Mouse (Mus musculus) megakaryocyte-erythroid progenitor cell, adult 5 weeks (primary cell): ENCODE measurements around the gene Gm5934. TPM values are rescaled to one million over a fixed set of nuclear protein-coding genes. Genes with fewer than 3 reads are reported as not detected.

ENCODE experiments used
- polyA plus RNA-seq: library from polyadenylated mRNA; stranded (reverse); fragments of >175 nt; gene quantifications from 2 replicates; pipeline ENCODE4 v1.2.3, GENCODE M21; 2012

Gene Gm5934
- polyA plus RNA-seq, result 0.06 TPM in 1 of 2 replicates, not detected in the other

GRCm38 (mm10) chrX:24500660-24501059 is at the start of gene Gm5934:
Gene Gm5934, minus strand, starts transcription at chrX:24500760.

Other genes with a start within 250 kb of the Gm5934 start
- gene Gm4297, start 74.1 kb upstream of the Gm5934 start, polyA plus RNA-seq, result not detected in 2 replicates